Mouse (Mus musculus): ENCODE results near the gene Dgat2l6. TPM values are rescaled to one million over a fixed set of nuclear protein-coding genes. Genes with fewer than 3 reads are reported as not detected.
A peak's percentile ranks its signal among the peaks of the same experiment; 100 is the strongest.

Gene Dgat2l6
- polyA plus RNA-seq, 1 experiment from 2014 or later, result not detected

- H3K4me3 ChIP-seq (replicated peaks), result no peak overlapping the region
- no peaks in the 10 kb centered on the region for H3K9me3 ChIP-seq
- H3K27ac ChIP-seq, result no peak overlapping the region
- H3K4me1 ChIP-seq (replicated peaks), result no peaks in the 10 kb centered on the region
- H3K36me3 ChIP-seq, result no peaks in the 10 kb centered on the region
- WGBS, result 86% methylated on average over 3 of the region's 3 CpGs
- H3K4me2 ChIP-seq (replicated peaks), result no peak overlapping the region
- no peak overlapping the region for H3K9ac ChIP-seq
- no peak for ATAC-seq
- no peaks in the 10 kb centered on the region for H3K27me3 ChIP-seq (replicated peaks)
These were observed 41.1 kb downstream of the Dgat2l6 start for GRCm38 (mm10) chrX:100565696-100566095.

GRCm38 (mm10) chrX:100571951-100572350, 47.3 kb downstream of the Dgat2l6 start, which contains the start of gene Awat1:
TSS of gene Awat1 (plus strand) at chrX:100572251.
- 95% methylated on average over 1 of the region's 1 CpGs for WGBS
- Histone ChIP-seq H3K9me3 (no peaks in the 10 kb centered on the region), H3K27me3 (replicated peaks) (no peaks in the 10 kb centered on the region), H3K36me3 (no peaks in the 10 kb centered on the region), H3K4me3 (replicated peaks) (no peak within 1 kb of the TSS), H3K4me1 (replicated peaks) (no peaks in the 10 kb centered on the region), H3K9ac (no peak within 1 kb of the TSS), H3K27ac (no peak within 1 kb of the TSS), H3K4me2 (replicated peaks) (no peak within 1 kb of the TSS)
- no peak for ATAC-seq

GRCm38 (mm10) chrX:100594791-100595190, 70.2 kb downstream of the Dgat2l6 start, which contains the start of gene P2ry4:
TSS of gene P2ry4 (minus strand) at chrX:100594869.
- peak; percentile 87 for ATAC-seq
- Histone ChIP-seq H3K4me1 (replicated peaks) (no peaks in the 10 kb centered on the region), H3K9me3 (no peaks in the 10 kb centered on the region), H3K4me3 (replicated peaks) (no peak within 1 kb of the TSS), H3K9ac (no peak within 1 kb of the TSS), H3K4me2 (replicated peaks) (no peak within 1 kb of the TSS), H3K36me3 (no peaks in the 10 kb centered on the region), H3K27me3 (replicated peaks) (peaks cover 2% of the 10 kb centered on the region; the same call in 1 of the 2 replicates), H3K27ac (no peak within 1 kb of the TSS)
- 36% methylated on average over 4 of the region's 4 CpGs for WGBS

Other genes starting within 250 kb of the Dgat2l6 start
- gene Otud6a, start 95.8 kb upstream of the Dgat2l6 start, polyA plus RNA-seq (2015; fragmentation: Nextera tagmentation; extraction: Ambion mirVana), result not detected in 2 replicates
- gene Awat2, start 82.1 kb upstream of the Dgat2l6 start, polyA plus RNA-seq (2015; fragmentation: Nextera tagmentation; extraction: Ambion mirVana), result 0.52 and 0.90 TPM in 2 replicates
- 36.8 and 37.1 TPM in 2 replicates for gene Igbp1, start 30.5 kb upstream of the Dgat2l6 start, polyA plus RNA-seq (2015; fragmentation: Nextera tagmentation; extraction: Ambion mirVana)
- gene Awat1, start 47.4 kb downstream of the Dgat2l6 start, polyA plus RNA-seq (2015; fragmentation: Nextera tagmentation; extraction: Ambion mirVana), result not detected in 2 replicates
- gene P2ry4, start 70.0 kb downstream of the Dgat2l6 start, polyA plus RNA-seq (2015; fragmentation: Nextera tagmentation; extraction: Ambion mirVana), result 0.16 and 0.24 TPM in 2 replicates
- not detected in 2 replicates for gene Arr3, start 80.7 kb downstream of the Dgat2l6 start, polyA plus RNA-seq (2015; fragmentation: Nextera tagmentation; extraction: Ambion mirVana)
- gene Kif4, start 100.9 kb downstream of the Dgat2l6 start, polyA plus RNA-seq (2015; fragmentation: Nextera tagmentation; extraction: Ambion mirVana), result 21.5 and 22.4 TPM in 2 replicates
- 77.3 and 79.7 TPM in 2 replicates for gene Pdzd11, start 101.7 kb downstream of the Dgat2l6 start, polyA plus RNA-seq (2015; fragmentation: Nextera tagmentation; extraction: Ambion mirVana)
- gene Gdpd2, start 205.0 kb downstream of the Dgat2l6 start, polyA plus RNA-seq (2015; fragmentation: Nextera tagmentation; extraction: Ambion mirVana), result 0.50 and 1.3 TPM in 2 replicates
- gene Dlg3, start 242.9 kb downstream of the Dgat2l6 start, polyA plus RNA-seq (2015; fragmentation: Nextera tagmentation; extraction: Ambion mirVana), result 2.5 and 3.0 TPM in 2 replicates

Measured in intestine, embryonic 15.5 days (tissue).